Mouse (Mus musculus) G1E (cell line): ENCODE measurements around the gene Apof.

Experiments
- CTCF ChIP-seq: IDR thresholded peaks from 2 replicates; pipeline ENCODE4 v1.5.1; 2012; ENCODE audit warnings: low read depth, low read length, inconsistent platforms, mixed read lengths
- POLR2AphosphoS5 ChIP-seq: IDR thresholded peaks from 2 replicates; pipeline ENCODE4 v1.6.1; 2012; ENCODE audit warnings: low read depth, low read length, inconsistent platforms; ENCODE audit not compliant: insufficient replicate concordance
- TAL1 ChIP-seq: conservative IDR thresholded peaks from 2 replicates; pipeline ENCODE4 v1.6.1; 2012; ENCODE audit warnings: low read depth, low read length, inconsistent platforms, mixed read lengths

DNA sequence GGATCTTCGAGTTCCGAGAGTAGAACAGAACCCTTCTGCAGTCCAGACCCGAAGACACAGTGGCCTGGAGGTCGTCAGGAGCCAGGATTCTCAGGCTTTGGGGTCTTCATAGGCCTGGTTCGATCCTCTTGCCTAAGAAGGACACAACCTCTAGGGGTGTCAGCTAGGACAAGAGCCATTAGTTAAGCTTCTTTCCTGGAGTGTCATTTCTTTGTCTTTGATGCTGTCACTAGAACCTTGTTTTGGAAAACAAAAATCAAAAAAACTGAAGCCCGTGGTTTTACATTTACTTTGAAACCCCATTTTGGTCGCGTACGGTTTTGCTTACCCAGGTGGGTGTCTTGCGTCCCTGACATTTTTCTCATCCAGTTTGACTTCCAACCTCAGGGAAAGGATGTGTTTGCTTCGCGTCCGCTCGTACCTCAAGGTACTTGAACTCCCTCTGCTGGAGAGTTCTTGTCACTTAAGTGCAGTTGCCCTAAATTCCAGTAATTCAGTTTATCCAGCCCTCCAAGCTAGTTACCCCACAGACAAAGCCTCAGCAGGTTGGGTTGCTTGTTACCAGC is 36.0 kb upstream of the Apof start:
- TF ChIP-seq CTCF (peak; percentile 35; the same call in 1 of the 2 replicates), TAL1 (no peak), POLR2AphosphoS5 (0 out of 2 replicates have a peak, but pooled peaks have one; percentile 35)
